Mouse (Mus musculus): ENCODE measurements around the gene Cebpg.

The Cebpg gene

DNA sequence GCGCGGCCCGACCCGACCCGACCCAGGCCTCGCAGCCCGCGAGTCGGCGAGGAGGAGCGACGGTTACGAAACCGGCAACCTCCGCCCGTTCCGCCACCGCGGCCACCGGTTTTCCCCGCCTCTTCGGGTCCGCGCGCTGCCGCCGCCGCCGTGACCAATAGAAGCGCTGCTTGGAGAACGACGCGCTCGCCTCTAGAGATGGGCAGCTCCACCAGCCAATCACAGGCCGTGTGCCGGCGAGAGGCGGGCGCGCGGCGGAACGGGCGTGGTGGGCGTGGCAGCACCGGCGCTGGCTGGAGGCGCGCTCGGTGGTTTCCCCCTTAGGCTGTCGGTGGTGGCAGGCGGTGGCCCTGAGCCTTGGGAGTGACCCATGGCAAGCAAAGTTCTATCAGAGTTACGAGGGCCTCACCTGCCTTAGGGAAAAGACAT, at the start of gene Cebpg:
TSS of gene Cebpg (minus strand) at position 138 of the 429 bp plus-strand sequence.
- DNase-seq, result peak; percentile 97 to 98

DNA sequence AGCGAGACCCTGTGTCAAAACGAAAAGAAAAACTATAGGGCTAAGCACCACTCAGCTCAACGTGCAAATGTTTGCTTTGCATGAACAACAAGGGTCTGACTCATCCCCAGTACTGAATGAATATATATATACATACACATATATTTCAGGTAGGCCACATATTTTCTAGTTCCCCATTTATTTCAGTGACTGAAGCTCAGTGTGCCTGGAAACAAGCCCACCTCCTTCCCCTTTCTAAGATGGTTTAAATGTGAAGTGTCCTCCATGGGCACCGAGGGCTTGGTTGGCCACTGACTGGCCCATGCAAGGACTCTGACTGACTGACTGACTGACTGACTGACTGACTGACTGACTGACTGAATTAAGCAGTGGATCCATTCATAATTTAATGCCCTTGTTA, 43.2 kb upstream of the Cebpg start:
- DNase-seq, result no peak

DNA sequence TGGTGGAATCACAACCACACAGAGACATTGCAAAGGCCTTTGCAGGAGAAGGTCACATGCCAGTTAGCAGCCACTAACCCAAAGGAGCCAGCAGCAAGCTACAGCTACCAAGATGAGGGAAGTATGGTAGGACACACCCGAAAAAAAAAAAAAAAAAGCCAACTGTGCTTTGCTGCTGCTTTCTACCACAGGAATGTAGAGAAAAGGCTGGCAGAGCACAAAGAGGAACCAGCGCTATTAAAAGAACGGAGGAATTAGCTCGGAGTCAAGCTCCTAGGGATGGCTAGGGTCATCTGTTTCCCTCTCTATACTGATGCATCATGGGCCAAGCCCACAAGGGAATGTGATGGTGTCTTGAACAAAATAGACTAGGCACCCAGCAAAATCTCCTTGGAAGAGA, 42.4 kb upstream of the Cebpg start:
- DNase-seq, result no peak

DNA sequence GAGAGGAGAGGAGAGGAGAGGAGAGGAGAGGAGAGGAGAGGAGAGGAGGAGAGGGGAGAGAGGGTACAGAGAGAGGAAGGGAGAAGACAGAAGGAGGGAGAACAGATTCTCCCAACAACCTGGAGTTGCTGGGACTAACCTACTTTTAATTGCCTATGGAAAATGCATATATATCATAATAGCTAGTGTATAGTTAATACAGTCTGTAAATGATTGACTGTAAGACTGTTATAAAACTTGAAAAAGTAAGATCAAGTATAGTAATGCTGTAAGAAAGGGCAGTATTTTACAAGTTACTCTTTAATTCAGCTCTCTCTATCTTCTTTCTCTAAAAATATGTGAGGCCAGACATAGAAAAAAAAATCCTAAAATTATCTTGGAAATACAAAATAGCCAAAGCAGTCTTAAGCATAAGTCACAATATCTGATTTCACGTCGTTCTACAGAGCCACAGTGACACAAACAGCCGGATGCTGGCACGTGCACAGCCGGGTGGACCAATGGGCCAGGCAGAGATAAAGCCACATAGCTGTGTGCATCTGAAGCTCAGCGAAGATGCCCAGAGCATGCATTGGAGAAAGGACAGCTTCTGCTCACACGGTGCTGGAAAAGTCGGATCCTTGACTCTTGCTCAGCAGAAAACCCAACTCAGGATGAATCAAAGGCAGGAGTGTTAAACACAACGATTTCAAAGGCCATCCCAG, 38.8 kb upstream of the Cebpg start:
- DNase-seq, result no peak

DNA sequence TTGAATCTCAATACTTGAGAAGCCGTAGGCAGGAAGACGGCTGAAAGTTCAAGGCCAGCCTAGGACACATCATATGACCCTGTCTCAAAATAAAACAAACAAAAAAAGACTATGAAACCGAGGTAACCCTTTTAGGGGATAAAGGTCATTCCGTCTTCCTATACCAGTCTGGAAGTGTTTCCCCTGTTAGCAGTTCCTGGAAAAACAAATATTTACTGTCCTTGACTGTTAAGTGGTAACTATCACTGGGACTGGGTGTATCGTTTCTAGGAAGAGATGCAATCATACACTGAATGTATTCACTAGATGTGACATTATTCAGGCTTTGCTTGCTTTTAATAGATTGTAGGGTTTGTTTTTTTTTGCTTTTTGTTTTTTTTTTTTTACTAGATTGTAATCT, 34.2 kb upstream of the Cebpg start:
- DNase-seq, result no peak

DNA sequence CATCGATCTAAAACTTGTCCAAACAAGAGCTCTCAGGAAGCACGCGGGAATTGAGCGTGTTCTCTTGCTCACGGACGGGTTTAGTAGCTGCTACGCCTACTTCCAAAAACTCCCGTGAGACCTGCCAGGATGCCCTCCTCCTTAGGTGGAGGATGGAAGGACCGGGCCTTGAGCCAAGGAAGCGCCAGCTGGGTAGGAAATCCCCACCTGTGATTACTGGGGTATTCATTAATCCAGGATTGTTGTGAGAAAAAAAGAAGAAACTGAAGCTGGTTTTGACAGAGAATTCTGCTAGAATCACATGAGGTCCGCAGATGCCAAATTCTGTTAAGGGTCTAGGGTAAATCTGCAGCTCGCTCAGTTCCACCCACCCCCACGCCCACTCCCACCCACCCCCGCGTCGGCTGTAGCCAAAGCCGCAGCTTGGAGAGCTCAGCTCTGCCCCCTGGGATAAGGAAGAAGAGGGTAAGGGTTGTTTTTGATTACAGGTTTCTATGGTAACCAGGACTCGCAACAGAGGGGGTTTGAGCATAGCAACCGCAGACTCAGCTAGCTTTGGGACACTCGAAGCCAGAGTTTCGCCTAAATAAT, 30.0 kb upstream of the Cebpg start:
- peak; percentile 56 to 70 for DNase-seq

DNA sequence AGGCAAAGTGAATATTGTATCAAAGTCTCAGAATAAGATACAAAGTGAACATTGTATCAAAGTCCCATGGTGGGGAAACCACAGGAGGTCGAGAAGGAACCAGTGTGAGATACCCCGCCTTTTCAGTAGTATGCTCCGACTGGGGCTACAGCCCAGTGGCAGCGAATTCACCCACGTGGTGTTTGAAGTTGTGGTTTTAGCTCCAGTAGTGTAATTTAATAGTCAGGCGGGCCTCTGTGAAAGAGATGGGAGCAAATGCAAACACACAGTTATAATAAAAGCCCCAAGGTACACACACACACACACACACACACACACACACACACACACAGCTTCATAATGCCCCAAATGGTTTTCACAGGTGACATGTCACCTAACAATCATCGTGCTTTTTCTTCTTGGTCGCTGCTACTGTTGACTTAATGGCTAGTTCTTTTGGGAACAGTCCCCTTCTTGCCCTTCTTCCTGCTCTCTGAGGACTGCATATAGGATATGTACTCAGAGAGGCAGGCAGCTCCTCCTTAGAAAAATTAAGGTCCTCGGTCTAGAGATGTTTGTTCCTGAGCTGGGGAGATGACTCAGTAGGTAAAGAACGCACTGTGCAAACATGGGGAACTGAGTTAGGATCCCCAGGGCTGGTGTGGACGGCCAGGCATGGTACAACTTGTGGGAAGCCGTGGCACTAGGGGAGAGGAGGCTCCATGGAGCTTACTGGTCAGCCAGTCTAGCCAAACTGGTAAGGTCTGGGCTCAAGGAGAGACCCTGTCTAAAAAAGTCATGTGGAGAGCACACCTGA, 28.4 kb upstream of the Cebpg start:
- no peak for DNase-seq

DNA sequence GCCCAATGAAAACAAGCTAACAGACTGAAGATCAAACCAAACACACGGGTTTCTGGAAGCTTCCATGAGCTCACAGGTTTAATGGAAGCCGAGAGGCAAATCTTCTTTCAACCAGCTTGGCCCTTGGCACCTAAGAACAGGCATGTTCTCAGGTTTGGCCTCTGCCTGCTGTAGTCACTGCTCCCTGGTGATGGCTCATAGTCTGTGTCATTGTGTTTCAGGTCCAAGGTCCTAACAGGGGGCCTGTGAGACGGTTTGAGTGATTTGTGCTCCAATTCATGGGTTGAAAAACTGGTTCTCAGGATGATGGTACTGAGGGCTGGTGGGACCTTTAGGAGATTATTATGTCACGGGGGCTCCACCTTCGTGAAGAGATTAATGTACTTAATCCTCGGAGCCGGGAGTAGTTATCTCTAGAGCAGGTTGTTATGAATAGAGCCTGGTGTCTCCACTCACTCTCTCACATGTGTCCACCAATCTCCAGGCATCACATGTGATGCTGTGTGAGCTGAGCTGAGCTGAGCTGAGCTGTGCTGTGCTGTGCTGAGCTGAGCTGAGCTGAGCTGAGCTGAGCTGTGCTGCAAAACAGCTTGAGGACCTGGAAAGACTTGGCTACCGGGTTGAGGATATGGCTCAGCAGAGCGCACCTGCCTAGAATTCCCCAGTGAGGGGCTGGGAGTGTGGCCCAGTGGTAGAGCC, 25.2 kb upstream of the Cebpg start:
- DNase-seq, result no peak

DNA sequence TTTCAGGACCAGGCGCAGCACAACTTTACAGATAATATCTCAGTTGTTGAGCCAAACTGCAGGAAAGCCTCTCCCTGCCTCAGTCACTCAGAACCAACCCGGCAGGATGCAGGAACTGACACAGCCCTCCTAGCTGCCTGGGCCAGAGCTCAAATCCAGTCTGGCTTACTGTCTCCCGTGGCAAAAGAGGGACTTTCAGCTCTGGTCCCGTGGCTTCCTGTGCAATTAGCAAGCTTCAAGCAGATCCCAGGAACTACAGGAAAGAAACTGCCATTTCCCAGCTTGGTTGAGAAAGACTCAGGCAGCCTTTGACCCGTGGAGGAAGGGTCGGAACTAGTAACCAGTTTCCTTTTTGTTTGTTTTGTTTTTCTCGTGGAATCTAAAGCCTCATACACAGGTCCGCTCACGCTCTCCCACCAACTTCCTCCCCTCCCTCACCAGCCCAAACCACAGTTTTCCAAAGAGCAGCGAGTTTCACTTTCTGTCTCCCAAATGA, 24.5 kb upstream of the Cebpg start:
- peak; percentile 53 to 74 for DNase-seq

DNA sequence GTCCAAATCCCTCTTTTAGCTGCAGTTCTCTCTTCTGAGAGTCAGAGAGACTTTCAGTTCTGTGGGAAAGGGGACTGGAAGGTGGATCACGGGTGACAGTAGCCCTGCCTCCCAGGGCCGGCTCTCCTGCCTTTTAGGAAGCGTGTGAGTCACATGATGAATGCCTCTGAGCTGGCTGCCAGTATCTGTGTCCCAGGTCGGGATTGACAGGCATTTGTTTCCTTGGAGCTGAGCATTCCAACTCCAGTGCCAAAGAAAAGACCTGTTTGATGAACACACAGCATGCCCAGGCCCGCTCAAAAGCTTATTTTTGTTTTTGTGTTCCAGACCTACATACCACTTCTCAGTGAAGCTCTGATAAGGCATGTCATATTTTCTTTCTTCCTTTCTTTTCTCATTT, 20.3 kb upstream of the Cebpg start:
- no peak for DNase-seq

DNA sequence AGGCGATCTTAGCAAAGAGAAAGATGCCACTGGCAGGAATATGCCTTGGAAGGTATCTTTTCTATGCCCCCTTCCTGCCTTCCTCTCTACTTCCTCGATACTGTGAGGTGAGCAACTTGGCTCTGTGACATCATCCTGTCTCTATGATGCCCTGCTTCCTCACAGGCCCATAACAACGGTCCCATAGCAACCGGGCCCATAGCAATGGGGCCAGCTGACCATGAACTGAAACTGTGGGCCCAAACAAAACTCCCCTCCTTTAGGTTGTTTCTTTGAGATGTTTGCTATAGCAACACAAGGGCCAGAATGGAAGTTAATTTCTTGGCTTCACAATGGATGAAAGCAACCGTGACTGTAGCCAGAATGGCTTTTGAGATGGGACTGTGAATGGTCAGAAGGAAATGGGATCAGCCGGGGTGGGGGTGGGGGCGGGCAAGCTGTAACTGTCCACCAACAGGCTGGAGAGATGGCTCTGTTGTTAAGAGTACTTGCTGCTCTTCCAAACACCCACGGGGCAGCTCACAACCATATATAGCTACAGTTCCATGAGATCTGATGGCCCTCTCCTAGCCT, 10.4 kb upstream of the Cebpg start:
- DNase-seq, result no peak

DNA sequence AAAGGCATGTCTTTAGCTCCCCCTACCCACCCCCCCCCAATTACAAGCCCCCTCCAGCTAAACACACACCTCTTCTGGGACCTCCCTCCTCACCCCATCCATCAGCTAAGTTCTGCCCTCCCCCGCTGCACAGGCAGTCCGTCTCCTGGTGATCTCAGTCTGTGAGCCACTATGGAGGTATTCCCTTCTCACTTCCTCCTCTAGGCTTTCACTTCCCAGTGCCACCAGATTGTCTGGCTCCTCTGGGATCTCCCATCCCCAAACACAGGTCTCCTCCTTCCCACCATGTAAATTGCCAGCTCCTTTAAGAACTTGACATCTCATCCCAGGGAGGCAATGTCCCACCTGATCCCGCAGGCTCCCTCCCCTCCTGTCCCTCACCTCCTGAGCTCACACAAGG, 9.6 kb upstream of the Cebpg start:
- DNase-seq, result no peak

DNA sequence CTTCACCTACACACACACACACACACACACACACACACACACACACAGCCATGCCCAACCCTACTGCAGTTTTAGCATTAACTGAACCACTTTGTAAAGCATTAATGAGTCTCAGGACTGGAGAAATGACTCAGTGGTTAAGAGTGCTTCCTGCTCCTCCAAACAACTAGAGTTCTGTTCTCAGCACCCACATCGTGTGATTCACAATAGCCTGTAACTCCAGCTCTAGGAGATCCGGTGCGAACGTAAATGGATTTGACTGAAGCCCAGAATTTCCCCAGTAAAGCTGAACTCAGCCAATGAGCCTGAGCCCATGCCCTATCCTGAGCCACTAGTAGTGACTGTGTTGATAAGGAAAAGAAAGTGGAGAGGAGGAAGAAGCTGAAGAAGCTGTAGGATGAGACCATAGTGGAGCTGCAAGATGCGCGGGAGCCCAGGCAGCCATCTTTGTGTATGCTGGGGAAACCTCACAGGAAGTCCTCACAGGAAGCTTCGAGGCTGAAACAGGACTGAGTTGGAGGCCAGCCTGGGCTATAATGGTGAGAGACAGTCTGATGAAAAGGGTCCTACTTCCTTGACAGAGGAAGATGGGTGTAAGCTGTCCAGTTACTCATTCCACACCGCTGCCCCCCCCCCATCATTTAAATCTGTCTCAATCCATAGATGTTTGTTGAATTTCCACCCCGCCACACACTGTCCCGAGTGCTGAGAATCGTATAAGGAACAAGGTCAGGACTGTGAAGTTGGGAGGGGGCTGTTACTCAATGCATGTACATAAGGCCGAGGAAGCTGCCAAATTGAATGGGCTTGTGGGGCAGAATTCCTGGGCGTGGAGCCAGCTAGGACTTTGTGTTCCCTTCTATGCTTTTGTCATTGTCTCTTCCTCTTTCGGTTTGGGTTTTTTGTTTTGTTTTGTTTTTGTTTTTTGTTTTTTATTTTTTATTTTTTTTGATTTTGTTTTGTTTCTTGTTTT, 8.2 kb upstream of the Cebpg start:
- DNase-seq, result peak; percentile 55 to 61

DNA sequence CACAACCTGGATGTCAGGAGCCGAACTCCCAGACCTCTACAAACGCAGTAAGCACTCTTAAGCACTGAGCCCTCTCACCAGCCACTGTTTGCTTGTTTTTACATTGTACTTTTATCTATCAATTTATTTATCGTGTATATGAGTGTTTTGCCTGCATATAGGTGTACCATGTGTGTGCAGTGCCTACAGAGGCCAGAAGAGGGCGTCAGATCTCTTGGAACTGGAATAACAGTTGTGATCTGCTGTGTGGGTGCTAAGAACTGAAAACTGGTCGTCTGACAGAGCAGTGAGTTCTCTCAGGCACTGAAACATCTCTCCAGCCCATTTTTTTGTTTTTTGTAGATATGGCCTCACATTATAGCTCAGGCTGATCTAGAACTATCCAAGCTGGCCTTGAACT, 3.1 kb upstream of the Cebpg start:
- no peak for DNase-seq

DNA sequence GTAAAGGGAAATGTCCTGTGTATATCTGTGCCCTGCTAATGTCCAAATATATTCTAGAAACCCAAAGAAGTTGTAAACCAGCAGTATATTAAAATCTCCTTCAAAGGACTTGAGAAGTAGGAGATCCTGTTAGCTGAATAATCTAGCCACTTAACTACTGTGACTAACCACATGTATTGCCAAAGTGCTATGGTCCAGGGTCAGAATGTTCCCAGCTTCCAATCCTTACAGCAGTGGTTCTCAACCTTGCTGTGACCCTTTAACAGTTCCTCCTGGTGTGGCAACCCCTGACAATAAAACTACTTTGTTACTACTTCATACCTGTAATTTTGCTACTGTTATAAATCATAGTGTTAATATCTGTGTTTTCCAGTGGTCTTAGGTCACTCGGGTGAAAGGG, 2.0 kb upstream of the Cebpg start:
- no peak for DNase-seq

DNA sequence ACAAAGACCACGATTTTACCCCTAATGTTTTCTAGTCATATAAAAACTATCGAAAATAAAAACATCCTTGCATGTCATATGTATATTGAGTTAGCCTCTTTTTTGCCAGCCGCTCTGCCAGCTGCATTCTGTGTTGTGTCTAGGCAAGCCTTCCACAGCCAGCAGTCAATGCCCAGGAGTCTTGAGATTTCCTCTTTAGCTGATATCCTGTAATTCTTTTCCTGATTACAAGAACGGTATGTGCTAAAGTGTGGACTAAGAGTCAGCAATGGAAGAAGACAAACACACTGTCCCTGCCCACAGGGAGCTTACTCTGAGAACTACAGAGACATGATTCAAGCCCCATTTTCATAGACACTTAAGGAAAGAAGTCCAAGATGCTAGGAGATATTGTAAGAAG, 1.2 kb upstream of the Cebpg start:
- no peak for DNase-seq

DNA sequence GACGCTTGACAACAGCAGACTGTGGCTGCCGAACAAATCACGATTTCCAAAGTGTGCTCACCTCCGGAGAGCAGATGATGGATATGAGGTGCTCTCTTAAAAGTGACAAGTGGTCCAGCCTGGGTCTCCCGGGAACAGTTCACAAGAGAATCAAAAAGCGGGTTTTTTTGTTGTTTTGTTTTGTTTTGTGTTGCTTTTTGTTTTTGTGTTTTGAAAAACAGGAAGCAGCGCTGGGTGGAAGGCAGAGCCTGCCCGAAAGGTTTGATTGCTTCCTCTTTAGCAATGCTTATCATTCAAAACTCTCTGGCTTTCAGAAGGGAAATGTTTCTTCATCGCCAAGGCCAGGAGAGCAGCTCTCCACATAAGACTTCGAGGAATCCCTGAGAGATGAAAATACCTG, 626 bp upstream of the Cebpg start:
- no peak for DNase-seq

DNA sequence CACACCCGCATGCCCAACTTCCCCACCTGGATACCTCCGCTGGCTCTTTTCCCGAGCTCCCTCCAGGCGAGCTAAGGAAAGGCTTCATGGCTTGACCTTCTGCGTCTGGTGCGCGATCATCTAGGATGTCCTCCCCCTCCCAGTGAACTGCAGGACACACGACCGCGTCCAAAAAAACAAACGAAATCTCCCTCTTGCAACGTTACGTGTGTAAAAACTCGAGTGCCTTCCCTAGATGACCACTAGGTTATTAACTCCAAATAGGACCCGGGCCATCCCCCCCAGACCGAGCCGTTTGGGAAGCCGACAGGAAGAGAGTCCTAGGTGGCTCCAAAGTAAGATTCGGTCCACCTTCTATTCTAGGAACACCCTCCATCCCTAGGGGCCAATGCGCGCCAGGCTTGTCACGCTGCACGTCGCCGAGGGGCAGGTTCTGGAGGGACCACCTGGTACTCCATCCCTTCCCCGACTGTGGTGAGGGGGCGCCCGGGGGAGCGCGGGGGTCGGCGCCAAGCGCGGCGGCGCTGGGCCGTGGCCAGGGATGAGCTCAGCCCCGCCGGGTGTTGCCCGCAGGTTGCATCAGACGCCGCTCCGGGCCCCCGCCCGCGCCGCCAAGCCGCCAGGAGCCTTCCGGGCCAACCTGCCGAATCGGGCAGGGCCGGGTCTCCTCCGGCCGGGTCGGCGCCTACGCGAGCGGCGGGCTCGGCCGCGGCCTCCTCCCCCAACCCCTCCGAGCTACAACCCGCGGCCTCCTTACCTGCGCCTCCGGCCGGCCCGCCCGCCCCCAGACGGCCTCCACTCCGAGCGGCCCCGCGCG, 546 bp downstream of the Cebpg start:
- peak; percentile 67 to 80 for DNase-seq

DNA sequence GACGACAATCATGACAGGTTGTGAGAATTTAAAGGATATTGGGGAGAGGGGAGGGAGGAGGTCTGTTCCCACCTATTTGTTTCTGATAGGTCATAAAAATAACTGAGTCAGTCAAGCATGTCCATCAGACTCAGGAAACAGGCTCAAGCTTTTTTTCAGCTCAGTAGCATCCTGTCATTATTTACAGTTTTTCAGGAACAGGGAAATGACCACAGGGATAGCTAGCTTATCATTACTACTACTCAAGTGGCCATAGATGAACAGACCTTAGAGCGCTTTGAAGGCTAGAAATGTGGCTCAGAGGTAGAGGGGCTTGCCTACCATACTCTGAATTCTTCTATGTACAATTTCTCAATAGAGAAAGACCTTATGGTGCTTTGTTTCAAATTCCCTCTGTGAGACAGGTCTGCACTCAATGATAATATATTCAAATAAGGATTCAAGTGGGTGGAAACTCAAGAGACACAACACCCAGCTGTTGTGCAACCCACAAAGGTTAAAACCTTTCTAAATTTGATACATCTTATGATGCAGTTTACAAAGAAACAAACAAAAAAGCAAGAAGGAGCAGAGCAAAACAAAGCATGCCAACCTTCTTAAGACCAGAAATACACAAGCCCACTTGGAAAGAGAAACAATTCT, 1.3 kb downstream of the Cebpg start:
- no peak for DNase-seq

DNA sequence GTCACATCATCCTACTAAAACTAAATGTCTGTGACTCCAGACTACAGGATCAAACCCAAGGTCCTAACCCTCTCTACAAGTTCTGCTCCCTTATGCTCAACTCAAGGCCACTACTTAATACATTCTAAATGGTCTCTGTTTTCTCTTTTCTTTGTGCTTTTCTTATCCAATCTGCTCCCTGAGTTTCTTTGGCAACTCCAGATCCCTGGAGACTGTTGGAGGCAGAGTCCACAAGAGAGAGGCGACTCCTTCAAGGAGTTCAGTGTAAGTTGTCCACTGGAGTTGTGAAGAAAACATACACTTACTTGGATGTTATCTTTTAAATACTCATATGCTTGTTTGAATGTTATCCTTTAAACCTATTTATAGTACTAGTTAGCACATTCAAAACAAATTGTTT, 2.1 kb downstream of the Cebpg start:
- DNase-seq, result no peak
